Mouse (Mus musculus): ENCODE data around the gene Vmn1r3. TPM values are rescaled to one million over a fixed set of nuclear protein-coding genes. Genes with fewer than 3 reads are reported as not detected.

Gene Vmn1r3
- polyA plus RNA-seq (2015; fragmentation: Nextera tagmentation; extraction: Ambion mirVana): not detected in 2 replicates

DNA sequence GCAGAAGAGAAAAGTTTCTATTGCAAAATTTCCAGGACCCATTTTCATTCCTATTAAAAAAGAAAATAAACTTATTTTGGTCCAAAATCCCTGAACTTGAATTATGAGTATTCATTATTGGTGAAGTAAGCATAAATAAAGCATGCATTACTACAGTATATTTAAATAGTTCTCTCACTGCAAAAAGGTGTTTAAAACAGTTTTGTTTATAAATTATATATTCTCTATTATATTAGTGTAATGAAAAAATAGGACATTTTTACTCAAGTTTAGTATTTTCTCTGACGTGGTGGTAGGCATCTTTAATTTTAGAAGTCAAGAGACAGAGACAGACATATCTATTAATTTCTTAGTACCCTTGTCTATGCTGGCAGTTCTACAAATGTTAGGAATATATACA lies at the start of gene Vmn1r3:
Gene Vmn1r3 (minus strand): TSS at position 101 of the 400 bp plus-strand sequence.

DNA sequence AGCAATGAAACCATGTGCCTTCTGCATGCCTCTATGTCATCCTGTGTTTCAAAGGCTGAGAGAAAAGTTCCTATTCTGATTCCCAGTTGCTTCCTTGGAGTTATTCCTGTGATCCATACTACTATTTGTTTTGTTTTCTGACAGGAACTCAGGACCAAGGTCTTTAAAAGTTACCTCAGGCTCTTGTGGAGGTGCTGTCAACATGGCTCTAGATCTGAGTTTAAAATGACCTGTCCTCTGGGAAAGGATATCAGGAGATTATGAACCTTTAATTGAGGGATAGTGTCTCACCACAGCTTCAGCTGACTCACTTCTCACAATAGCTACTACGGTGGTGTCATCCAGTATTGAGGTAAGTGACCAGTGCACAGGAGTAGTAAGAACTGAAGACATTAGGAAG lies 18.1 kb downstream of the Vmn1r3 start, which contains the start of gene Vmn1r2:
Gene Vmn1r2 (plus strand): TSS at position 301 of the 400 bp plus-strand sequence.

Other genes starting within 250 kb of the Vmn1r3 start
- gene Vmn1r2, start 18.0 kb downstream of the Vmn1r3 start, polyA plus RNA-seq (2015; fragmentation: Nextera tagmentation; extraction: Ambion mirVana): not detected in 2 replicates

Data from urinary bladder, postnatal 0 days (tissue).